Mouse (Mus musculus) left cerebral cortex, adult 11 months (tissue): Measurements from ENCODE around the gene Tomm34.
"Not testable (repeated sequence)": the region's sequence is repeated elsewhere in the genome, so short reads cannot be mapped to it uniquely, and the experiment has no call there.

Experiments
- DNase-seq: peaks from one replicate; pipeline ENCODE4 v3.0.0; 2022; ENCODE audit warnings: low spot score

Gene Tomm34

DNA sequence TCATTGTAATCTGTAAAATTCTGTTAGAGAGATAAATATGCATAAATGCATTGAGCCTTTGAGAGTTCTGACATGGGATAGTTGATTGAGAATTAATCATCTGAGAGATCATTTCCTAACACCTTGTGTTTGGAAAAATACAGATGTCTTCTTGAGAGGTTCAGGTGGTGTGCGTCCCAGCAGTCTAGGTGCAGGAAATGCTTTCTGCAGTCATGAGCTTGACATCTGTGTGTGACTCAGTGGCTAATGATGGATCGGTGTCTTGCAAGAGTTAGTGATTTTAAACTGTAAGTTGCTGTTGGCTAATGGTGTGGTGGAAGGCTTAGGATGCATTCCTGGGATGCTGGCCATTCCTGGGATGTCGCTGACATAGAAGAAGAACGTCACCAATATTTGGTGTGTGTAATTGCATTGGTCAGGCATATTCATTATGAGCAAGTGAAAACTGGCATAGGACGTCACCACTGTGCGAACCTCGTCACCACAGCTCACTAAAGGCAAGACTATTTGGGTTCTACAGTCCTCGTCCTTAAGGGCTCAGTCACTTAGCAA, 6.0 kb upstream of the Tomm34 start:
- DNase-seq, result no peak

GRCm38 (mm10) chr2:164075088-164075487, 4.1 kb upstream of the Tomm34 start:
- DNase-seq, result no peak

DNA sequence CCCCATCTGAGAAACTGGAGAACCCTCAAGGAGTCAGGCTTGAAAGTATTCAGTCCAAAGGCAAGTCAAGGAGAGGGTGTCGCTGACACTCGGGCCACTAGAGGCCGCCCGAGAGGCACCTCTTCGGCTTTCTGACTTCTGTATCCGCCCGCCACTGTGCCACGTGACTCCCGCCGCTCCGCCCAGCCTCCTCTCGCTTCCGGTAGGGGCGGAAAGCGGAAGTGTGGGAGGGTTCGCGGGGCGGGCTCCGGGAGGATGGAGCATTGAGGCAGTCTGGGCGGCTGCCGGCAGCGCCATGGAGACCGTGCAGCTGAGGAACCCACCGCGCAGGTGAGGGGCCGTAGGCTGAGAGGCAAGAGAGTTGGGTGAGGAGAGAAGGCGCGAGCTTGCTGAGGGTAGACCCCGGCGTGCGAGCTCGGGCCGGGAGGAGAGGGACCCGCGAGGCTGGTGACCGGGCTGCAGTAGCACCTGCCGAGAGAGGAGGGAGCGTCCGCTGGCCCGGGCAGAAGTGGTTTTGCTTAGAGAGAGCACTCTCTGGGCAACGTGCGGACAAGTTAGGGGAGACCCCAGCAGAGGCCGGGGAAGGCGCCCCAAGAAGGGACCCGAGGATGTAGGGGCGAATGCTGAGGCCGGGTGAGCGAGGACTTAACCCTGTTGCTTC, 3.1 kb upstream of the Tomm34 start:
- DNase-seq, result peak; percentile 94

DNA sequence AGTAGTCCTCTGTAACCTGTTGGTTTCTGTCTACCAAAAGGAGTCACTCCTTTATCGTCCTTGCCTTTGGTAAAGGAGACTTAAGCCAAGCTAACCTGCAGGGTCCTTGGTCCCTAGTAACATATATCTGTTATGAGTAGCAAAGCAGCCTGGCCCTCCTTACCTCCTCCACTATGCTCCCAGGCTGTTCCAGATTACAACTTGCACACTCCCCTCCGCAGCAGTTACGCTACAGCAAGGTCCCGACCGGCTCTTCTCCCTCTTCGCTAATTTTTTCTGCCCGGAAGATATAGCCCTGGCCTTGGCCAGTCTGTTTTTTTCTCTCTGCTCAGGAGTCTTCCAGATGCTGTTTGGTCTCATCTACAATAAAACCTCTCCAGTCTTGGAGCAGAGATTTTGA, 2.2 kb upstream of the Tomm34 start:
- no peak for DNase-seq

GRCm38 (mm10) chr2:164072109-164072508, 1.1 kb upstream of the Tomm34 start:
- DNase-seq, result no peak

DNA sequence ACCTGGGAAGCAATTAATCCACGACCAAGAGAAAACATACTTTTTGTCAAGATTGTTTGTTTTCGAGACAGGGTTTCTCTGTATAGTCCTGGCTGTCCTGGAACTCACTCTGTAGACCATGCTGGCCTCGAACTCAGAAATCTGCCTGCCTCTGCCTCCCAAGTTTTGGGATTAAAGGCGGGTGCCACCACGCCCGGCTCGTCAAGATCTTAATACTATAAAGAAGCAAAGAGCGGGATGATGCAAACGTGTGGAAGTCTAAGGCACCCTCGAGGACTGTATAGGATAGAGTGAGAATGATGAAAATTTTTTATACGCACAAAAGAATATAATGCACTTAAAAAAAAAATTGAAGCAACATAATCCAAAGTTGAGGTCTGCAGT, 460 bp upstream of the Tomm34 start:
- DNase-seq, result not testable (repeated sequence)

- DNase-seq, result peak; percentile 44
Measured at GRCm38 (mm10) chr2:164070142-164070764, 716 bp downstream of the Tomm34 start, which contains the start of gene Stk4. Stk4 (plus strand) TSS chr2:164070322.

GRCm38 (mm10) chr2:164059634-164060235, 11.2 kb downstream of the Tomm34 start:
- DNase-seq, result no peak

GRCm38 (mm10) chr2:164054671-164055070, 16.3 kb downstream of the Tomm34 start:
- no peak for DNase-seq

DNA sequence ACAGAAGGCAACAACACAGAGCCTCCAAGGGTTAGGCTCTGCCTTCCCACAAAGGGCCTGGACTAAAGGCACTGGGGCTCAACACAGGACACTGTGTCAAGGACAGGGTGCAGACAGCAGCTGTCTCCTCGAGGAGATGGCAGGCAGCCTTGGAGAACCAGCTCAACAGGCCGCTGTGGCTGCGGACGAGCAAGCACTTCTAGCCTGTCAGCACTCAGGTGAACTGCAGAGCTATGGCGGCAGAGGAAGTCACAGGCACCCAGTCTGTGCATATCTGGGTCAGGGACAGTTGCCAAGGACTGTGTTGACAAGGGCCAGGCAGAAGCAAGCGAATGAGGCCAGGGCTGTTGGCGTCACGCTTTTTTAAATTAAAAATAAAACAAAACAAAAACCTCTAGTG, 17.2 kb downstream of the Tomm34 start:
- no peak for DNase-seq

DNA sequence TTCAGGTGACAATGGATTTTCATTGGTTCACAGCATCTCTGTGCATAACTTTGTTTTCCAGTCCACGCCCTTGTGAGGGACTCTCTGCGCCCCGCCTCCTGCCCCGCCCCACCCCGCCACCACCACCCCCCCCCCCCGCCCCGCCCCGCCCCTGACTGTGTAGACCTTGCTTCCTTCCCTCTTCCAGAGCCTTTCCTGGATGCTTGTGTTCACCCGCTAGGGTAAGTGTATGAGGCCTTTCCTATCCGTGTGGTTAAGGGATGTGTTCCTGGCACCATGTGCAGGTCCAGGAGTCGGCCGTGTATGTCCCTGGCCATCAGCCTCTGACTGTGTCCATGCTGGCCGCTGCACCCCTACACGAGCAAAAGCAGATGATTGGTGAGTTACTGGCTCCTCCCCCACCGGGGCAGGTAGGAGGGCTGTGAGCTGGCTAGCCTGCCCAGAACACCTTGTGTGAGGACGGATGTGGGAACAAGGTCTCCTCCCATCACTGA, 23.7 kb downstream of the Tomm34 start:
- DNase-seq, result no peak

- DNase-seq, result no peak
Measured at GRCm38 (mm10) chr2:164041523-164041922, 29.4 kb downstream of the Tomm34 start.

DNA sequence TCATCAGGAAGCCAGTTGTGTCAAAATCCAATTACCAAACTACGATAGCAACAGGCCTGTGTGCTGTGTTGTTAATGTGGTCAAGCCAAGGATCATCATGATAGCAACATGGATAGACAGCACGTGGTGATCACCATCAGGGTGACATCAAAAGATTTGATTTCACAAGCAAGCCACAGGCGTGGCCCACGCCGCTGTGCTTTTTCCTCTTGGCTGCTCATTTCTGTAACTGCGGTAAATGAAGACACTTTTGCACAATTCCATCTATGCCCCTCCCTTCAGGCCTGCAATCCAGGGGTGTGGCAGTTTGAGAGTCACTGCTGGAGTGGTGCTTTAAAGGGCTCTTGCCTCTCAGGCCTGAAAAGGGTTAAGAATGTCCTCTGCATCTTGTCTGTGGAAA, 30.0 kb downstream of the Tomm34 start:
- DNase-seq, result no peak

- DNase-seq, result no peak
Measured at GRCm38 (mm10) chr2:164038407-164039028, 32.5 kb downstream of the Tomm34 start.

DNA sequence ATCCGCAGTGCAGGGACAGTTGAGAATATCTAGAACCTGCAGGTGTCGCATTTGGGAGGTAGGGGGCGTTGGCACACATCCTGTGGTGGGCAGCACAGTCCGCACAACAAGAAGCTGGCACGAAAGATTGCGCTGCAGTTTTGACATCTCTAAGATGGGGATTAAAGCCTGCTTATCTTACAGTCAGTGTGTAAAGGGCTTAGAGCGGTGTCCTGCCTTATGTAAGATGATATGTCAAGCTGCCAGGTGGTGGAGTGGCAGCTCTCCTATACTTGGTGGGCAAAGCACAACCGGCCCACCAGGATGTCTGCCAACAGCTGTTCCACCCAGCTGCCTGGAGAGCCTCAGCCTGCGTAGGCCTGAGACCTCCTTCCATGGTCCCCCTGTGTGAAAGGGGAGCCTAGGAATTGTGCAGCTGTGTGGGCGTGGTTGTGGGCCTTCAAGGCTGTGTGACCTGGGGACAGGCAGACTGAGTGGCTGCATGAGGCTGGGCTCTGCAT, 34.4 kb downstream of the Tomm34 start:
- no peak for DNase-seq

GRCm38 (mm10) chr2:164032973-164033372, 38.0 kb downstream of the Tomm34 start:
- DNase-seq, result no peak

DNA sequence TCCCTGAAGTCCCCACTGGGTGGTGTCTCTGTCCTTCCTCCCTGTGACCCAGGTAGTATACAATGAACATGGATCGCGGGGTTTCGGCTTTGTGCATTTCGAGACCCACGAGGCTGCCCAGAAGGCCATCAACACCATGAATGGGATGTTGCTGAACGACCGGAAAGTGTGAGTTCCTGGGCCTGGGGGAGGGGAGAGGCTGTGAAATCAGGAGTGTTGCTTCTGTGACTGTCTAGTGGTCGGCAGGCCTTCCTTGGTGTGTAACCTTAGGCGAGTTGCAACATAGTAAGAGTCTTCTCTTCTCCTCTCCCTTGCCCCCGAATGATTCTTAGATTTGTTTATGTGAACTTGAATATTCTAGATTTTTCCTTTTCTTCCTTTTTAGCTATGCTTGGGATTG, 39.8 kb downstream of the Tomm34 start:
- no peak for DNase-seq

DNA sequence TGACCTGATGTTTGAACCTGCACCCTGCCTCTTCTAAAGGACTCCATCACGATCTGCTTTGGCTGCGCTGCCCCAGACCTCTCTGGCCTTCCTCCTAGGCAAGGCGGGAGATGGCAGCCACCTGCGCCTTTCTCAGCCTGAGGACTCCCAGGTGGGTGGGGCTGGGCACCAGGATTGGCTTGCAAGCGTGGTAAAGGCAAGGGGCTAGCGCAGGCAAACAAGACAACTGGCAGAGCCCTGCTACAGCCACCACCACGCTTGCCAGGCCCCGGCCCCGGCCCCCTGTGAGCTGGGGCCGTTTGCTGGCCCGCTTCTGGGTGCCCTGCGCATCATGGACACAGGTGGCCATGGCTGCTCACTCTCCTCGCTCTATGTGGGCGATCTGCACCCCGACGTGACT, 45.8 kb downstream of the Tomm34 start, which contains the start of gene Pabpc1l:
Gene Pabpc1l, plus strand, starts transcription at position 301 of the 400 bp plus-strand sequence.
- no peak for DNase-seq

DNA sequence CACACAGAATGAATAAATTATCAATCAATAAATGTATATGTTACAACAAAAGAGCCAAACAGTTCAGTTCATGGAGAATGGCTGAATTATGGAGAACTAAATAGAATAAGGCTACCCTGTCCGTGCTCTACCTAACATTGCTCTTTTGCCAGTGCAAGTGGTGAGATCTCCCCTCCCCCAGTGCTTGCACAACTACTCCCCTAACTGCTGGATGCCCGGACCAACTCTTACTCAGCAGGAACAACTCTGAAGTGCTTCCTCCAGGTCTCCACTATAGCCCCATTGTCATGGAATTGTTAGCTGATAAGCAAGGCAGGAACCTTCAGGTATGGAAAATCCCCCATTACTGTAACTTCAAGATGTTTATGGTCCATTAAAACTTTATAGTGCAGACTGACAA, 48.9 kb downstream of the Tomm34 start:
- no peak for DNase-seq

- DNase-seq, result no peak
Measured at GRCm38 (mm10) chr2:164019943-164020342, 51.0 kb downstream of the Tomm34 start.

DNA sequence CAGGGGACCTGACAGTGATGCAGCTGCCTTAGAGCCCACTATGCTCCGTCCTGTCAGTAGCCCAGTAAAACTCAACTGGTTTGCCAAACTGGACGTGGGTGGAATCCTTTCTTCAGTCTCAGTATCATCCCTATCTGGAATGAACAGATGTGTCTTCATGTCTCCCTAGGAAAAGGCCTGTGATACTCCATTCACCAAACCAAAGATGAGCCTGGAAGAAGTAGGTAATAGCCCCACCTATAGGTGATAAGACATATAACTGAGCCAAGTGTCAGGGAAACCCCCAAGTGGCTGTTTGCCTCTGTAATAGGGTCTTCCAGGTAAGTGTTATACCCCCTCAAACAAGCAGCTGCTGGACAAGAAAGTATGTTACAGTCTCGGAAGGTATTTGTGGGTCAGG, 52.1 kb downstream of the Tomm34 start:
- no peak for DNase-seq

DNA sequence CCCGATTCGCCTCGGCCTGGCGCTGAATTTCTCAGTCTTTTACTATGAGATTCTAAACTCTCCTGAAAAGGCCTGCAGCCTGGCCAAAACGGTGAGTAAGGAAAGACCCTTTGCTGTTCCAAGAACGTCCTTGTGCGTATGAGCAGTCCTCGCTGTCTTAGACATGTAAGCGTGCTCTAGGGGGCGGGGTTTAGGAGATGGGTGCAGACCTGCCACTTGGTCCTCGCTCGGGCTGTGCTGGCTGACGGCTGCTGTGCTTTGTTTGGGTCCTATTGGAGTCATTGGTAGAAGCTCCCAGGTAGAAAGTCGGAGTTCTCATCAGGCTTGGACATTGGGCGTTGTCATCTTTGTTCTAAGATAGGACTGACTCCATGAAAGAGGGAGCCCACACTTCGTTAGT, 55.7 kb downstream of the Tomm34 start:
- DNase-seq, result no peak
